Mouse (Mus musculus): ENCODE data around the gene Arl2bp.
A peak's percentile ranks its signal among the peaks of the same experiment; 100 is the strongest.

The Arl2bp gene

DNA sequence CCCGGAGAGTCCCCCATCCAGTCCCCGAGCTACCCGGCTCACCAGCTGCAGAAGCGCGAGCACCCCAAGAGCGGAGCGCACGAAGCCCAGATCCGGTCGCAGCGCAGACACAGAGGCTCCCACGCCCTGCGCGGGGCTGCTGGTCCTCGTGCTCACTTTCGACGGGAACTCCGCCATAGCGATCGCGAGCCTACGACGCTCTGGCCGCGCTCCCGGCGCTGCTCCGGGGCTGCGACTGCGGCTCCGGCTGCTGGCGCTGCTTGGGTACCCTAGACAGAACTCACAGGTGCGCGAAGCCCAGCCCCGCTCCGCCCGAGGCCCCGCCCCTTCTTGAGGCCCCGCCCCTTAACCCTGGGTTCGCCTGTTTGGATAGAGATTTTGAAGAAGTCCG lies 29.6 kb downstream of the Arl2bp start, which contains the start of gene Pllp:
Gene Pllp, minus strand, starts transcription at position 285 of the 391 bp plus-strand sequence.
- no peak for DNase-seq (ENCODE audit: low read depth)

DNA sequence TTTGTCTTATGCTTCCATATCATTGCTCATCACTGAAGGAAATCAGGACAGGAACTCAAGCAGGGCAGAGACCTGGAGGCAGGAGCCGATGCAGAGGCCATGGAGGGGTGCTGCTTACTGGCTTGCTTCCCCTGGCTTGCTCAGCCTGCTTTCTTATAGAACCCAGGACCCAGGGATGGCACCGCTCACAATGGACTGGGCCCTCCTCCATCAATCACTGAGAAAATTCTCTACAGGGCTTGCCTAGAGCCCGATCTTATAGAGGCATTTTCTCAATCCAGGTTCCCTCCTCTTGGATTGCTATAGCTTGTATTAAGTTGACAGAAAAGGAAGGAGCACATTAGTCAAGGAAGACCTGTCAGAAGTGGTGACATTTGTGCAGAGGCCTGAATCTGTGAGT lies 30.2 kb downstream of the Arl2bp start:
- DNase-seq (ENCODE audit: low read depth), result no peak

DNA sequence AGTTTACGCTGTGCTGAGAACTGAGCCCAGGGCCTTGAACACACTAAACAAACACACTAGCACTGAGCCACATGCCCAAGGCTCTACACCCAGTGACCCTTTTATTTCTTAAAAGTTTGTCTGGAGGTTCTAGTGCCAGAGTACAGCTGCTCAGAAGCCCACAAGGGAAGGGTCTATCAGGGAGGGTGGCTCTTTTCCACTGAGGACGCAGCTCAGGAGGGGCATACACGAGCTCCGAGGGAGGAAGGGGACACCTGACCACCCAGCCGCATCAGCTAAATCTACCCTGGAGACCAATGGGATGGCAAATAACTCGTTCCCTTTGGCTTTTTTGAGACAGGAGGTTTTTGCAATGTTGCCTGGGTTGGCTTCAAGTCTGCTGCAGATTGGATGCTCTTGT lies 31.6 kb downstream of the Arl2bp start:
- no peak for DNase-seq (ENCODE audit: low read depth)

DNA sequence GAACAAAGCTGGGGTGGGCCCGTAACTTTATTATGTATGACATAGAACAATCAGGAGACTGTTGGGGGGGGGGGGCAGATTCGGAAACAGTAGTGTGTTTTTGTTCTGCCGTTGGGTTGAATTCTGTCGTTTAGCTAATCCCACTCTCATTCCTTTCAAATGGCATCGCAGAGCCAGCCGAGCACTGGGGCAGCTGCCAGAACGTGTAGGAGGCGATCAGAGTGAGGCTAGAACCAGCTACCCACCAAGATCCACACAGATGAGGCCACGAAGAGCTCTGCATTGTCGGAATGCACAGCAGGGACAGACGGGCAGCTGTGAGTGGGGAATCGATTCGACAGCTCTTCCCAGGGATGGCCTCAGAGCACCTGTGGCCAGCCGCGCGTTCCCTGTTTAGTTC lies 33.0 kb downstream of the Arl2bp start:
- DNase-seq (ENCODE audit: low read depth), result no peak

DNA sequence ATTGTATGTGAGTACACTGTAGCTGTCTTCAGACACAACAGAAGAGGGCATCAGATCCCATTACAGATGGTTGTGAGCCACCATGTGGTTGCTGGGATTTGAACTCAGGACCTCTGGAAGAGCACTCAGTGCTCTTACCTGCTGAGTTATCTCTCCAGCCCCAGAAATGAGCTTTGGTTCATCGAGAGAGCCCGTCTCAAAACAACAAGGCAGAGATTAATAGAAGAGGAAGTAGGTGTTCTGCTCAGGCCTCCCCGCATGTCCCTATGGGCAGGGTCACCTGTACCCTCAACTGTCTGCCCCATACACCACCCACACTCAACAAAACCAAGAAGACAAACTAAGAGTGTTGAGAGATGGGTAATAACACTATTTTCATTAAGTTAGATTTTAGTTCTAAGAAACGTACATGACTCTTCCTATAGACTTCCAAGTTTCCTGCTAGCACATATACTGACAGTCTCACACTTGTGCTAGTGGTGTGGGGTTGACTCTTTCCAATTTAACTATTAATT lies 34.1 kb downstream of the Arl2bp start:
- DNase-seq (ENCODE audit: low read depth), result no peak

DNA sequence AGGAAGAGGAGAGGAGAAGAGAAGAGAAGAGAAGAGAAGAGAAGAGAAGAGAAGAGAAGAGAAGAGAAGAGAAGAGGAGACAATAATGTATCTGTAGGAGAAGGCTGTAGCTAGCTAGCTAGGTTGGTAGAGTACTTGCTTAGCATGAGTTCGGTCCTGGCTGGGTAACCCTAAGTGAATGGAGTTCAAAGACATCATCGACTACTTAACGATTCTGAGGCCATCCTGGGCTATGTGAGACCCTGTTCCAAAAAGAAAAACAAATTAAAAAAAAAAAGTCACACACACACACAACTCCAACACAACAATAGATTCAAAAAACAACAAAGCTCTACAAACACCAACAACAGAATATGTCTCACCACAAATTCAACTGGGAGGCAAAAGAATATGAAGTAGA lies 35.8 kb downstream of the Arl2bp start:
- DNase-seq (ENCODE audit: low read depth), result no peak

DNA sequence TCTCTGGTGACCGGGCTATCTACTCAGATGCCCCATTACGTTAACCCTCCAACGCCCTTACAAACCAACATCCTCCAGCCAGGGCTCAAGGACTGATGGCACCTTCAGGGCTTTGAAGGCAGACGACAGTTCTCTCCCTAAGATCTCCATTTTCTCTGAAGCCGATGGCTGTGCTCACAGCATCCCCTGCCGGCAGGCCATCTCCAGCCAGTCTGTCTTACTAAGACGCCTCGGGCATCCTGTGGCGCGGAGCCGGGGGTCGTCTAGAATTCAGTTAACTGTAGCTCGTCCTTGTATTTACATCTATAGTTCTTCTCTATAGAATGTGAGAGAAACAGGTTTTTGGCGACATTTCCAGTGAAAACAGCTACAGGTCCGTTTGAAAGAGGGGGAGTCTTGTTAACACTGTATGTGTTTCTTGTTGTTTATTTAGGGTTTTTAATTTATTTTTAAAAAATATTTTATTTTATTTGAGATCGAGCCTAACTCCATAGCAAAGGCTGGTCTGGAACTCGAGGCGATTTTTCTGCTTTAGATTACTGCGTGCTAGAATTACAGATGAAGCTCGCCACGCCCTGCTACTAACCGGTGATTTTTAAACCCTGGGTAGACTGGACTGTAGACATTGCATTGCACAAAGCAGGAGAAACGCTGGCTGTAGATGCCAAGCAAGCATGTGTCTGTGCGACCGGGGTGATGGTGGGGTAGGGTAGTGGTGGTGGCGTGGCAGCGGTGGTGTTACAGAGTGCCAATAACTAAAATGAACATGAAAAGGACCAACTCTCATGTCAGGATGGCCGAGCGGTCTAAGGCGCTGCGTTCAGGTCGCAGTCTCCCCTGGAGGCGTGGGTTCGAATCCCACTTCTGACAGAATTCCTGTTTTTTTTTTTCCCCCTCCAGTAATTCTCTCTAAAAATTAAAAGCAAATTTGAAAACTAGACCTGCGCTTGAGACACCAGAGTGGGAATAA lies 36.7 kb downstream of the Arl2bp start:
- DNase-seq (ENCODE audit: low read depth), result peak; percentile 67

DNA sequence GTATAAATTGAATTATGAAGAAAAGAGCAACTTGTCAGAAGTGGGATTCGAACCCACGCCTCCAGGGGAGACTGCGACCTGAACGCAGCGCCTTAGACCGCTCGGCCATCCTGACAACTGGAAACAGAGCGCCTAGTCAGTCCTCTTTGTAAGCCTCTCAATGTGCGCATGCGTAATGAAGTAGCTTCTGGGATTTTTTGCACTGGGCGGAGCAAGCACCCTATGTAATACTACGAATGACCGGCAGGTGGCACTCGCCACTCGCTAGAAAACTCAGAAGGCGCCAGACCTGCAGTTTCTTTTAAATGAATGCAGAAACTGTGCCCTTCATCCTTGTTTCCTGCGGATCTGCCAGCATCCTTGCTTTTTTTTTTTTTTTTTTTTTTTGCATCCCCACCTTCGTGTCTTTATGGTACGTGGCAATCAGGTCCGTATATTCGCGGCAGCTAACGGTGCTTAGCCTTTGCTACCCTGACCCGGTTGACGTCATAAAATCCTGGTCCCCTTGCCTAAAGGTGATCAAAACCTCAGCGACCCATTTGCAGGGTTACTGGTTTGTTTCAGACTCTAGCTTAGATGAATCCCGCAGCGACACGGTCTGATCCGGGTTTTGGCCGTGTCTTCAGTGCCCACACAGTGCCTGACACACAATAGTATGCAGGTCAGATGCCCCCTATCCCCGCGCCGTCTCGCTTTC lies 37.7 kb downstream of the Arl2bp start:
- peak; percentile 97 for DNase-seq (ENCODE audit: low read depth)

DNA sequence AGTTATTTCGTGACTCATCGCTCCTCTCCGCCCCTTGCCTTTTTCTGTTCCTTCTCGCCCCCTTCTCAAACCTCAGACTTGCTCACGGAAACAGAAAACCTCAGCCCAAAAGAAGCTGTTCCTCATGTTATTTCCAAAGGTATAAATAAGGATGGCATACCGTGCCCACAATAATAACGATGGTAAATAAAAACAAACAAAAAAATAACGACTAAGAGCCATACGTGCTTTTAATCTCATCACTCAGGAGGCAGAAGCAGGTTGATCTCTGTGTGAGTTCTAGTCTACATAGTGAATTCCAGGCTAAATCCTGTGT lies 38.2 kb downstream of the Arl2bp start:
- DNase-seq (ENCODE audit: low read depth), result no peak

DNA sequence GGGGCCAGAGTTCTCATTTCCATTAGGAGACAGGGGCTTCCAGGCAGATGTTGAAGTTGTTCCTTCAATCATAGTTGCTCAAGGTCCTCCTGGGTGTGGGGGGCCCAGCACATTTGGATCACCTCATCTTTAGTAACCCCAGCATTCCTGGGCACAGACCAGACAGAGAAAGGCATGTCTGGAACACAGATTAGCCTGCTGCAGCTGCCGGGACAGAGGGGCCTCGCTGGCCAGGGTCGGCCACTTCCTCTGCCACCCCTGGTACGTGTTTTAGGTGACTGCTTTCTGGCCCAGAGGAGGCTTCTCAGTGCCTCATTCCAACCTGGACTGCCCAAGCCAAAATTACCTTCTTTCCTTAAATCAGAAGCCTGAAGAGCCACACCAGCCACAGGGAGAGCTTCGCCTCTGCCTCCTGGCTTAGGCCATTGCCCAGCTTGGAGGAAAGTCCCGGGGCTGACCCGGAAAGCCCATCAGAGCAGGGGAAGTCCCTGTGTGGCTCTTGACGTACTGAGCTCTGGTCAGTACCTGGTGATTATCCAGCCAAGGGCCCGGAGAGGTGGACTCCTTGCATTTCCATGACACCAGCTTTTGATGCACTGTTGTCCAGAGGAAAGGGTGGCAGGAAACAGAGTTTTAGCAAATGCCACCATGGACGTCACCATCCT lies 39.3 kb downstream of the Arl2bp start:
- DNase-seq (ENCODE audit: low read depth), result no peak

DNA sequence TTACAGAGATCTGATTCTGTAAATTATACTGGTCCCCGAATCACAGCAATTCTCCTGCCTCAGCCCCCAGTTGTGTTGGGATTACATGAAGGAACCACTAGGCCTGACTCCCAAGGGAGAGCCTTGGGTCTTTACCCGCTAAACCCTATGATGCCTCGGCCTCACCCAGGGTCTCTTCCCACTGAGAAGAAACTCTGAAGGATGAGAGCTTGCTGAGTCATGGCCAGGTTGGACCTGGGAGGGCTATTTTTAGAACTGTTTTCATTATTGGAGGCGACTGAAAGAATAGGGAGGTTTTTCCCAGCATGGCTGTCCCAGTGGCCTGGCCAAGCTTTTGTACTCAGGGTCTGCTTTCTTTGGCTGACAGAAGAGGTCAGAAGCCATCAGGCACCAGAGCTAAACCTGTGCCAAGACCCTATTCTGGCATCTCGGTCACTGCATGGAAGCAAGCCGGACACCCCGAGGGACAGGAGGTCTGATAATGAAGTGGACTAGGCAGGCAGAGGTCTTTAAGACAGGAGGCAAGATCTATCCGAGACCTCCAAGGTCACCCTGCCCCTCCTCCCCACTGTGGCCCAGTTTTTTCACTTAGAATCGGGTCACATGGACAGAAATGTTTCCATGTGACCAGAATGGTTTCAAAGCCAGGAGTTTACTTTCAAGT lies 40.5 kb downstream of the Arl2bp start:
- DNase-seq (ENCODE audit: low read depth), result no peak

DNA sequence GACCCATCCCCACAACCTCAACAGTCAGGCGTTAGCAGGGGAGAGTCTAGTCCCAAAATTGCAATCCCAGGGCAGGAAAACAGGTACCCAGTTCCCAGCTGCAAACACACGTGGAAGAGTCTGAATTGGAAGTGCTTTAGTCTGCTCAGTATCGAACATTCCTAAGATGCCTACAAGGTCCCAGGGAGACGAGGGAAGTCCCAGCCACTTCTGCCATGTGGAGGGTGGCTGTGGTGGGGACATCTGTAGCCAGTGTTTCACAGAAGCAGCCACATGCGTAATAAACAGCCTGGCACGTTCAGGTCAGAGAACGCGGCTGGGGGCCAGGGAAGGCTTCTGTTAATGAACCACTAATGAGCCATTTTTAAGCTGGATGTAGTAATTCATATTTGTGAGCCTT lies 43.9 kb downstream of the Arl2bp start:
- DNase-seq (ENCODE audit: low read depth), result no peak

DNA sequence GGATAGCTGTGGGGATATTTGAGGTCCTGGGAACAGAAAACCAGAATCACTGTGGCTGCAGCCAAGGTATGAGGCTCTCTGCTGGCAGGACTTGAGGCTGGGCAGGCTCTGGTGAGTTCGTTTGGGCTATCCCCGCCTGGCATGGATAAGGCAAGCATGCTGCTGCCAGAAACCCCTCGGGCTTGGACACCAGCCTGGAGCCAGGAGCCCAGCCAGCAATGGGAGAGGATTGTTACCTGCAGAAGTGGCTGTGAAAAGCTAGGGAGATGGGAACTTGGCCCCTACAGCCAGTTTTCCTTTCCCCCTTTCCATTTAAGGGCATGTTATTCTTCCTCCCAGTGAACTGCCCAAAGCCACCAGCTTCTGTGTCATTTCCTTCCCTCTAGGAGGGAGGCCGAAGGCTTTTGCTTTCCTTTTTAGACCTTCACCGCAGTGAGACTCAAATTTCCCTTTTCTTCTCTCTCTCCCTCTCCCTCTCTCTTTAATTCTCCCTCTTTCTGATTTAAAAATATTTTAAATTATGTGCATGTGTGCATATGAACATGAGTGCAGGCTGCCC lies 44.8 kb downstream of the Arl2bp start:
- DNase-seq (ENCODE audit: low read depth), result no peak

DNA sequence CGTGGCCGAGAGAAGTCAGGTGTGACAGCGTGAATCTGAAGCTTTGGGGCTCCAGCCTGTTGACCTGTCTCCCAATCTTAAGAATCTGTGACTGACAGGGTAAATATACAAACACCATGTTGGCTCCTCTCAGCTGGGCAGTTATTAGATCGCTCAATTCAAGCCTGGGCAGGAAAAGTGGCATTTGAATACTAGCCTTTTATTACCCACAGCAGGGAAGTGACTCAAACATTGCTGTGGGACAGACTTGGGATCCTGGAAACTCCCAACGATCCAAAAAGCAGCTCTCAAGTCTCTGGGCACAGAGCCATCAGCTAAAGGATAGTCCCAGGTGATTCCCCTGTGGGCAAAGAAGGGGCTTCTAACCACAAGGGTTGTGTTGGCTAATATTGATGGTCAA lies 48.2 kb downstream of the Arl2bp start:
- DNase-seq (ENCODE audit: low read depth), result no peak

DNA sequence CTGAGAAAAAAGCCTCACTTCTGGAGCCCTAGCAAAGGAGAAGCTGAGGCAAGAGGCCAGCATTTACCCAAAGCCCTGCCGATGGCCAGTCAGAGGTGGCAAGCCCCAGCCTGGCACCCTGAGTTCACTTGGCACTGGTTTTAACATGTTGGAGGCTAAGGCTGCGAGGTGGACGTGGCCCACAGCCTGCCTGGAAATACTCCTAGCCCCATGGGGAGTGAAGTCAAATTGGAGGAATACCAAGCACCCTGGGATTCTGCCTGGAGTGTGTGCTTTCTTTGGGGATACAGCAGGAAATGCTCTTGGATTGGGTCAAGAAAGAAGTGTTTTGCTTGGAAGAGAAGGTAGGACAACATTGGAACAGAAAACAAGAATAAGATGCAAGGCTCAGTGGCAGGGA lies 49.5 kb downstream of the Arl2bp start:
- no peak for DNase-seq (ENCODE audit: low read depth)

DNA sequence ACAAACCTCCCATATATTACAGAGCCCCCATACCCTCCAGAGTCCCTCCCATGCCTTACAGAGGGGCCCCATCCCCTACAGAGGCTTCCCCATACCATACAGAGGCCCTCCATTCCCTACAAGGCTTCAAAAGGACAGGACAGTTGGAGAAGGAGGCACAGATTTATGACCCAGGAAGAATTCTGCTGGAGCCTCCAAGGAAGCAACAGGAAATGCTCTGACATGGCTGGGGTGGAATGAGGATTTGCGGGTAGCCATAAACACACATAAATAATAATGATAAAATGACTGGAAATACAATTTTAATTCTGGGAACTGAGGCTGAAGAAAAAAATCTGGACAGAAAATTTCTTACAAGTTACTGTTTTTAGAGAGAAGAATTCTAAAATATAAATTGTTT lies 50.4 kb downstream of the Arl2bp start:
- DNase-seq (ENCODE audit: low read depth), result no peak

Data from c-Kit-positive CD71-positive TER-119-negative erythroid progenitor cells, embryonic 14.5 days (primary cell).